Mouse (Mus musculus): ENCODE measurements around the gene Zdhhc21.

- TF ChIP-seq CTCF (conservative IDR thresholded peaks at IDR 0.05; ENCODE audit: low read length) (no peak), NANOG (IDR thresholded peaks at IDR 0.05; ENCODE audit: borderline replicate concordance, low read length) (no peak)
Observed at GRCm38 (mm10) chr4:82880243-82880642, 20.5 kb upstream of the Zdhhc21 start.
